Mouse (Mus musculus) stomach, embryonic 14.5 days (tissue): Measurements from ENCODE around the gene Fgd4. TPM values are rescaled to one million over a fixed set of nuclear protein-coding genes. Genes with fewer than 3 reads are reported as not detected.
"Not testable (repeated sequence)": the region's sequence is repeated elsewhere in the genome, so short reads cannot be mapped to it uniquely, and the experiment has no call there.

Source experiments
- ATAC-seq: fragments of 200-750 bp; cut with Nextera tagmentation; 2 replicates; pipeline ENCODE4 v1.8.0; 2017; ENCODE audit warnings: low read depth, moderate TSS enrichment; ENCODE audit not compliant: insufficient number of reproducible peaks, insufficient read depth, low FRiP score
- H3K27ac ChIP-seq: fragments of 300-500 bp; sonication (generic); 2 replicates; pipeline ENCODE4 v1.5.1; 2014; ENCODE audit warnings: mild to moderate bottlenecking, low read length, moderate library complexity, mixed read lengths
- H3K27me3 ChIP-seq: fragments of 300-500 bp; sonication (generic); 2 replicates; pipeline ENCODE4 v1.6.1; 2014; ENCODE audit warnings: low read length, control low read depth, mixed read lengths; ENCODE audit not compliant: control insufficient read depth, insufficient read depth
- H3K36me3 ChIP-seq: fragments of 300-500 bp; sonication (generic); 2 replicates; pipeline ENCODE4 v1.6.1; 2014; ENCODE audit warnings: mild to moderate bottlenecking, control low read depth, low read length, moderate library complexity, mixed read lengths; ENCODE audit not compliant: control insufficient read depth, insufficient read depth
- H3K4me1 ChIP-seq: fragments of 300-500 bp; sonication (generic); 2 replicates; pipeline ENCODE4 v1.6.1; 2014; ENCODE audit warnings: low read length, control low read depth, mixed read lengths; ENCODE audit not compliant: control insufficient read depth, insufficient read depth
- H3K4me2 ChIP-seq: fragments of 300-500 bp; sonication (generic); replicated peaks from 2 replicates; pipeline ENCODE4 v1.6.1; 2014; ENCODE audit warnings: low read depth, low read length, control low read depth
- H3K4me3 ChIP-seq: fragments of 300-500 bp; sonication (generic); 2 replicates; pipeline ENCODE4 v1.5.1; 2014; ENCODE audit warnings: low read depth, low read length, control low read depth
- H3K9ac ChIP-seq: fragments of 300-500 bp; sonication (generic); replicated peaks from 2 replicates; pipeline ENCODE4 v1.6.1; 2014; ENCODE audit warnings: low read depth, mild to moderate bottlenecking, control low read depth, low read length, moderate library complexity, mixed read lengths
- H3K9me3 ChIP-seq: fragments of 300-500 bp; sonication (generic); 2 replicates; pipeline ENCODE4 v1.6.1; 2016; ENCODE audit warnings: low read depth, low read length, control low read depth; ENCODE audit not compliant: control insufficient read depth
- WGBS: fragments of 180-500 bp; shearing (Covaris S2); extraction: QIAGEN DNeasy Blood & Tissue Kit; methylation state at CpG from one replicate; pipeline ENCODE4 v1.1.7; 2014; 5-methylcytosine and 5-hydroxymethylcytosine counted together
- polyA plus RNA-seq: library from polyadenylated mRNA; unstranded; fragments of >200 nt; fragmentation: Nextera tagmentation; extraction: Ambion mirVana; gene quantifications from 2 replicates; pipeline ENCODE4 v1.2.1, GENCODE M21; 2014

The Fgd4 gene
- polyA plus RNA-seq, 1 experiment from 2014 or later: 16.1 TPM

DNA sequence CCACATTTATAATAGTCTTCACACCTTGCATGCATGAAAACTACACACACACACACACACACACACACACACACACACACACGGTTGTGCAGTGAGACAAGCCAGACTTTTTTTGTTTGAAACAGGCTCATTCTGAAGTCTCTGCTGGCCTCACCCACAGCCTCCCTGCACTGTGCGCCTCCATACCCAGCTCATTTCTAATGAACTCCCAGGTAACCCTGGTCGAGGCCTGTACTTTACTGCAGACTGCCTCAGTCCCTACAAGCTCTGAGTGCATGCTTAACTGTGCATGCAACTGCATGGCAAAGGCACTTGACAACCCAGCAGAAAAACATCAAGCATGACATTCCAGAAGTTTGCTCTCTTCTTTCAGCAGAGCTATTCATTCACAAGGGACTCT is 72.3 kb downstream of the Fgd4 start:
- peak overlapping the region; percentile 39; the same call in 1 of the 2 replicates for H3K27ac ChIP-seq
- H3K9ac ChIP-seq: no peak overlapping the region
- H3K27me3 ChIP-seq: no peaks in the 10 kb centered on the region
- H3K4me1 ChIP-seq: peaks cover 15% of the 10 kb centered on the region
- no peaks in the 10 kb centered on the region for H3K36me3 ChIP-seq
- no peaks in the 10 kb centered on the region for H3K9me3 ChIP-seq
- no peak overlapping the region for H3K4me3 ChIP-seq
- H3K4me2 ChIP-seq: no peak overlapping the region
- 53% methylated on average over 3 of the region's 3 CpGs for WGBS
- ATAC-seq: no peak

DNA sequence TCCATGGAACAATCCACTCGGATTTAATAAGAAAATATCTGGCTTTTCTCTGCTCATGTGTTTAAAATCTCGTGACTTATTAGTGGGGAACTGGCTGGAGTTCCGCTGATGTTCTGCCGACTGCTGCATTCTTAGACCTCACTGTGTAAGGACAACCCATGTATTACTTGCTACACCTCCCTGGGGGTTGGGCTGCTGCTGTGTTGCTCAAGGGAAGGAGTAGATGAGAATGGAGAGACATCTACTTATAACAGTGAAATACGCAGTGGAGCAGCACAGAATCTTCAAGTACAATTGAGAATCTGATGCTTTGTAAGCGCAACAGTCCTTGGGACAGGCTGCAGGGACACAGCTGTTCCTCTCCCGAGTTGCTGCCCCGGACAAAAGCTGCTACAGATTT is 73.1 kb downstream of the Fgd4 start:
- ATAC-seq: peak; percentile 77; the same call in 1 of the 2 replicates
- H3K4me3 ChIP-seq: no peak overlapping the region; the same call in 1 of the 2 replicates

DNA sequence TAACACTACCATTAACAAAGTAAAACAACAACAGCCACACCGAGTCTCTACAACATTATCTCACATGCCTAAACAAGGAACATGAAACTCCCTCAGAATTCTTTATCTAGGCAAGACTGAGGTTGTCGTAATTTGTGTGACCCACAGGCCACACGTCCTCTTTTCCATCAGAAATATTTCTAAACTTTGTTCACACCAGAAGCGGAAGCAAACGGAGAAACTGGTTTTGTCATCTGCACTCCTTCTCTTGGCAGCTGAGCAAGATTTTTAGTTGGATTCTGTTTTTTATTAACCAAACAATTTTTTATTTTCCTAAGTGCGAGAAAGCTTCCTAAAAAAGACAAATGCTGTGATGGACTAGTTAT is 73.6 kb downstream of the Fgd4 start:
- Histone ChIP-seq H3K4me3 (no peak overlapping the region; the same call in 1 of the 2 replicates), H3K27ac (peak overlapping the region; percentile 87; the same call in 1 of the 2 replicates), H3K9ac (no peak overlapping the region), H3K9me3 (no peaks in the 10 kb centered on the region), H3K36me3 (no peaks in the 10 kb centered on the region), H3K4me1 (peaks cover 15% of the 10 kb centered on the region), H3K4me2 (peak overlapping the region; percentile 30), H3K27me3 (no peaks in the 10 kb centered on the region)
- no peak for ATAC-seq
- 13% methylated on average over 6 of the region's 6 CpGs for WGBS

More for the DNA sequence above, 73.1 kb downstream of the Fgd4 start:
- H3K4me2 ChIP-seq: peak overlapping the region; percentile 30
- peak overlapping the region; percentile 87 for H3K27ac ChIP-seq
- no peaks in the 10 kb centered on the region for H3K36me3 ChIP-seq
- H3K9me3 ChIP-seq: no peaks in the 10 kb centered on the region
- H3K27me3 ChIP-seq: no peaks in the 10 kb centered on the region
- peaks cover 15% of the 10 kb centered on the region for H3K4me1 ChIP-seq
- H3K9ac ChIP-seq: no peak overlapping the region
- WGBS: 22% methylated on average over 8 of the region's 8 CpGs

DNA sequence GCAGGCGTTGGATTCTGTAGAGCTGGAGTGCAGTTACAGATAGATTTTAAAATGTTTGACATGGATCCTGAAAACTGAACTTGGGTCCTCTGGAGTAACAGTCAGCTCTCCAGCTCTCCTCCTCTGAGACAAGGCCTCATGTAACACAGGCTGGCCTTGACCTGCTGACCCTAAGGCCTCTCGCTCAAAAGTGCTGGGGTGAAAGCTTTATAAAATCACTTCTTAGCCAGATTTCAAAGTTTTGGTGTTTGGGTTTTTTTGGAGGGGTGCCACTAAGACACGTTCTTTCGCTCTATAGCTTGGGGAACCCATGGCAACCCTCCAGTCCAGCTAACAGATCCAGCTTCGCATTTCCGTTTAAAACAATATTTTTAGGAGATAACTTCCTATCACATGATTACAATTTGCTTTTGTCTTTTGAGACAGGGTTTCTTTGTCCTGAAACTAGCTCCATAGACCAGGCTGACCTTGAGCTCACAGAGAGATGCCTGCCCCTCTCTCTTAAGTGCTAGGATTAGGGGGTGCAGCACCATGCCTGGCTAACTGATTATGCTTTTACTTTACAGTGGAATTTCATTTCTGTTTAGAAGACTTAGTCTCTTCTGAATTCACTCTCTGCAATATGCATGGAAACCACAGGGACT is 74.1 kb downstream of the Fgd4 start:
- no peaks in the 10 kb centered on the region for H3K36me3 ChIP-seq
- H3K4me1 ChIP-seq: peaks cover 15% of the 10 kb centered on the region
- no peak overlapping the region for H3K9ac ChIP-seq
- H3K9me3 ChIP-seq: no peaks in the 10 kb centered on the region
- no peak overlapping the region for H3K4me3 ChIP-seq
- WGBS: 52% methylated on average over 6 of the region's 6 CpGs
- ATAC-seq: no peak; the same call in 1 of the 2 replicates
- peak overlapping the region; percentile 87 for H3K27ac ChIP-seq
- peak overlapping the region; percentile 30 for H3K4me2 ChIP-seq
- no peaks in the 10 kb centered on the region for H3K27me3 ChIP-seq

DNA sequence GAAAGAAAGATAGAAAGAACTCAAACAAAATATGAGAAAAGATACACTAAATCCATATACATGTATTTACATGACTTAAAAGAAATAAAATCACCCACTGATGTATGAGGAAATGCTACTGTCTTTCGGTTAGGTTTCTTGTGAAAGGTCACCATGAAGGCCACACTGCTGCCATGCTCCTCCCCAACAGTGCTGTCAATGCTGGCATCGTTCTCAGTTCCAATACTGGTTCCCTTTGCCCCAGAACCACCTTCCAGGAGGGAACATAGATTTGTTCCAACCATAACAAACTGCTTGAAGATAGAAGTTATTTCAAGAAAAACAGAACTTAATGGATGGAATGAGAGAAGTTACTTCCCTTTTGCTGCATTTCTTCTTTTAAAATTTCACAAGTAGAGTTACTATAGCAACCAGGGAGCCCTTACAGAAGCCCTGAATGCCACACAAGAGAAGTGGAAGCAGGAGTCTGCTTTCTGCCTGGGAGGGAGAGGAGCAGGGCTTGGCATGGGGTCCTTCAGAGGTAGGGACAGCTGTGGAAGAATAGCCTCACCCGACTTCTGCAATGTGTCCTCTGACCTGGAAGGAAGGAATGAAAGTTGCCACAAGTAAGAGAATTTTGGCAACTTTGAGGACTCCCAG is 75.0 kb downstream of the Fgd4 start:
- Histone ChIP-seq H3K27me3 (no peaks in the 10 kb centered on the region), H3K4me1 (peaks cover 15% of the 10 kb centered on the region), H3K4me2 (no peak overlapping the region), H3K27ac (no peak overlapping the region), H3K36me3 (no peaks in the 10 kb centered on the region), H3K4me3 (no peak overlapping the region), H3K9me3 (no peaks in the 10 kb centered on the region), H3K9ac (no peak overlapping the region)
- 70% methylated on average over 3 of the region's 3 CpGs for WGBS
- no peak for ATAC-seq

DNA sequence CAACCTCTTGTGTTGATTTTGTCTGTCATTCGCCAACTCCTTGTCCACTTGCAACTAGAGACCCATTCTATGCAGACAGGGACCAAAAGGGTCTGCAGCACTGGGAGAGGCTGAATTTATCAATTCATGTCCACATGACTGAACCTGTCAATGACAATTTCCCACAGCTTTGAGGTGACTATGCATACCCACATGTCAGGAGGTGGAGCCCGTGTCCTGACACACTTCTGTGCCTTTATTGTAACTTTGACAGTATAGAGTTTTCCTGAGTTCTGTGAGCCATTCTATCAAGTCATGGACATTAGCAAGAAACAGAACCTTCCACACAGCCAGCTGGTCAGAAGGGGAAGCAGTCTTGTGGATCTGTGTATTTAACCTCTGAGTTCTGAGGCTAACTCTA is 76.7 kb downstream of the Fgd4 start:
- Histone ChIP-seq H3K4me3 (no peak overlapping the region), H3K9me3 (no peaks in the 10 kb centered on the region), H3K36me3 (no peaks in the 10 kb centered on the region), H3K4me2 (no peak overlapping the region), H3K9ac (no peak overlapping the region), H3K27ac (no peak overlapping the region), H3K27me3 (no peaks in the 10 kb centered on the region), H3K4me1 (peaks cover 15% of the 10 kb centered on the region)
- no peak for ATAC-seq
- 79% methylated on average over 2 of the region's 2 CpGs for WGBS

DNA sequence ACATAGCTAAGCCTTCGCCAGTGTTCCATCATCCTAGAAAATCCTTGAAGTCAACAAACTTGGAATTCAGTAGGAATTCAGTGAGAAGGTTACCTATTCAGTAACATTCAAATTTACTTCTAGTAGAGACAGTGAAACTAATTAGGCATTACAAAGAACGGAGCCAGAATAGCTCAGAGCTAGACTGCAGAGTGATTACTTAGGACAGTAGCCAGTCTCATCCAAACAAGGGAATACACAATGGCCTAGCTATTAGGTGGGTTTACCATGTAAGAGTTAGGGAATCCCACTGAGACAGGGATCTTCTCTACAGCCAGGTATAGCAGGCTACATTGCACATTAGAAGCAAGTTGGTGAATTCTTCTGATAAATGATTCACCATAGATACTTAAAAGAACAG is 77.5 kb downstream of the Fgd4 start:
- not testable (repeated sequence) for H3K27ac ChIP-seq, ATAC-seq, H3K27me3 ChIP-seq, H3K4me2 ChIP-seq, H3K9me3 ChIP-seq, H3K4me3 ChIP-seq, H3K9ac ChIP-seq, H3K36me3 ChIP-seq
- 75% methylated on average over 2 of the region's 2 CpGs for WGBS
- peaks cover 11% of the 10 kb centered on the region for H3K4me1 ChIP-seq

DNA sequence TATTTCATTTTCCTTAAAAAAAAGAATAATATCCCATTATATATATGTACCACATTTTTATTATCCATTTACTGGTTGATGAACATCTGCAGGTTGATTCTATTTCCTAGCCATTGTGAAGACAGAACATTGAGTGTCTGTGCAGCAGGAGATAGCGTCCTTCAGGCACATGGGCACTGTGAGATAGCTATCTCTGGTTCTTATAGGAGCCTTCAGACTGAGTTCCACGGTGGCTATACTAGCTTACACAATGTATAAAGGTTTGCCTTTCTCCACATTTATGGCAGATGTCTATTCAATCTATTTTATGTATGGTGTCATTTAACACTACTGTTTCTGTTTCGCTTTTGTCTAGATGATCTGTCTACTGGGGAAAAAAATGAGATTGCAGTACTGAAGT is 98.9 kb downstream of the Fgd4 start:
- Histone ChIP-seq H3K4me1 (0 out of 2 replicates have a peak, but pooled peaks cover 5% of the 10 kb centered on the region), H3K9ac (no peak overlapping the region), H3K27ac (no peak overlapping the region), H3K27me3 (no peaks in the 10 kb centered on the region), H3K4me2 (no peak overlapping the region), H3K36me3 (no peaks in the 10 kb centered on the region), H3K4me3 (no peak overlapping the region), H3K9me3 (no peaks in the 10 kb centered on the region)
- WGBS: 88% methylated on average over 3 of the region's 3 CpGs
- no peak for ATAC-seq
